Mouse (Mus musculus) ovary, postnatal 10 days (tissue): Measurements from ENCODE around the gene Stab1.
A peak's percentile ranks its signal among the peaks of the same experiment; 100 is the strongest.

Experiments
- DNase-seq: peaks from one replicate; pipeline ENCODE4 v3.0.0; 2022; ENCODE audit warnings: low spot score

Stab1 gene

GRCm38 (mm10) chr14:31168425-31168824, at the start of gene Stab1:
Gene Stab1 (minus strand): TSS chr14:31168641.
- no peak for DNase-seq

- DNase-seq, result no peak
Observed at GRCm38 (mm10) chr14:31217666-31218065, 49.2 kb upstream of the Stab1 start, which contains the start of gene Sema3g. Gene Sema3g (plus strand): TSS chr14:31217860.

GRCm38 (mm10) chr14:31216846-31217245, 48.4 kb upstream of the Stab1 start, which contains the start of gene Nisch:
Gene Nisch (minus strand): TSS chr14:31216946.
- no peak for DNase-seq

- no peak for DNase-seq
Observed at GRCm38 (mm10) chr14:31215157-31216002, 46.9 kb upstream of the Stab1 start.

GRCm38 (mm10) chr14:31214684-31215083, 46.2 kb upstream of the Stab1 start:
- DNase-seq, result no peak

DNA sequence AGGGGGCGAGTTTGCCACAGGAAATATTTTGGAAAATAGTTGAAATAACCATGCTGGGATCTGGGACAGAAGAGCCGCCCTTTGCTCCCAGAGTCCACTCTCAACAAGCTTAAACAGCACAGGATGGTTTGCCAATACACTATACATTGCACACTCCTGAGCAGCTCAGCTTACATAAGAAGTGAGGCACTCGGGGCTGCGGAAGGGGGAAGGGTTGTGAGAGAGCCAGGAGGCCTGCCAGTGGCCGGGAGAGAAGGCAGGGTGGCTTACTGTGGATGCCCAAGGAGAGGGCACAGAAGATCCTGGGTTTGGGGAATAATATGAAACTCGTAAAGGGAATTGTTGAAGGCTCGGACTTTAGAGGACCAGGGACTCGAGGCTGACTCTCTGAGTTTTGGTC, 45.4 kb upstream of the Stab1 start:
- no peak for DNase-seq

GRCm38 (mm10) chr14:31212499-31212898, 44.1 kb upstream of the Stab1 start:
- no peak for DNase-seq

GRCm38 (mm10) chr14:31211854-31212253, 43.4 kb upstream of the Stab1 start:
- DNase-seq, result no peak

GRCm38 (mm10) chr14:31209133-31209557, 40.7 kb upstream of the Stab1 start:
- DNase-seq, result no peak

DNA sequence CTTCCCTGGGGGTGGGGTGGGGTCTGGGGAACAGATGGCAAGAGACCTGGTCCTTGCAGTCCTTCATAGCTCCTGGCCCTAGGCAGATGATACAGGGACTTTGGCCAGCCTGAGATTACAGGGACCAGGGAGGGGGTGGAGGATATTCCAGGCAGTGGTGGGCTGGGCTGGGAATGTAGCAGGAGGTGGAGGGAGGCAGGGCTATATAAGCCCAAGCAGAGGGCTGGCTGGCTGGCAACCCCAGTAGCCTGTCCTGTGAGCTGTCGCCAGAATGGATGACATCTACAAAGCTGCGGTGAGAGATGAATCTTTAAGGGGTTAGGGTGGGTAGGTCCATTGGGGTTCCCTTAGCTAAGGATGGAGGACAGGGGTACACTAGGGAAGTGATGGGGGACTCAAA, 39.6 kb upstream of the Stab1 start, which contains the start of gene Tnnc1:
TSS of gene Tnnc1 (plus strand) at position 229 of the 400 bp plus-strand sequence.
- DNase-seq, result no peak

DNA sequence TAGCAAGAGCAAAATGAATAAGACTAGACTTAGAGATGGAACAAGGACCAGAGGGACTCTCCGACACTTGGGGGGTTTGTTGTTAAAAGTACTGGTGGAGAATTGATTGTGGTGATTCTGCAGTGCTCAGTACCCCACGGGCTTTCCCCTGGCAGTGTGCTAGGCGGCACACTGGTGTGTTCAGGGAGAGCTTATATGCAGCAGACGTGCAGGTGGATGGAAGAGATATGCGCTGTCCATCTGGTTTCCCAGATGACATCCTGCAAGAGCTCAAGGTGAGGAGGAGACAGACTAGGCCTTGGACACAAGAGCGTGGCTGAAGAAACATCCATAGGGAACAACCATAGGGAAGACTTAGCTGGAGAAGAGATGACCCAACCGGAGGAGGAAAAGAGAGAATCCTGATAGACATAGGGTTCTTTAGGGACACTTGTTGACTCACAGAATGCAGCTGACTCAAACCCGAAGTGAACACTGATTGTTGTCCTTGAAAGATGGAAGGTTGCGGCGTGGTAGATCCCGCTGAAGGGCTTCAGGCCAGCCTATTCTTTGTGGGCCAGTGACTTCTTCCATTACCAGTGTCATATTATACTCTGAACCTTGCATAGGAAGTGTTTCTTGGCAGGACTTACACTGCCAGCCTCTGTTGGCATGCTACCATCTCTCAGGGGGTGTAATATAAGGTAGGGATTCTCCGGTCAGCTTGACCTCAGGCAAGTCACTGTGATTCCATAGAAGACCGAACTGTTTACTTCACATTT, 38.8 kb upstream of the Stab1 start:
- no peak for DNase-seq

DNA sequence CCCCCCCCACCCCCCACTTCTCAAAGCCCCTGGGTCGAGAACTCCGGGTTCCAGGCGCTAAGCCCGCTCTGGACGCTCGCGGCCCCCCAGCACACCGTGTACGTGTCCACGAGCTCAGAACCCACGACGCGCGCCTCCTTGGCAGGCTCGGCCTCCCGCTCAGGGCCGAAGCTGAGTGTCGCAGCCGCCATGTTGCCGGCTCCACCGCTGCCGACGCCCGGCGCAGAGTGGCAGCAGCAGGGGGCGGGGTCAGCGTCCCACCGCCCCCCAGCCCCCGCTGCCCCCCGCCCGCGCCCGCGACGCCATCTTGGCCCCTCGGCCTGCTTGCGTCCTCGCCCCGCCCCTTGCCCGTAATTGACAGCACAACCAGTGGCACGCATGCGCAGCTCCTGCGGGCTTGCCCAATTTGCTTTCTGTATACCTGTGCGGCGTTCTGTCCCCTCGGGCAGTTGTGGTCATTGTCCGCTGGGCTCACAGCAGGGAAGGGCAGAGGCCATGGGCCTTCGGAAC, 38.1 kb upstream of the Stab1 start:
- peak; percentile 81 for DNase-seq

- peak; percentile 40 for DNase-seq
Observed at GRCm38 (mm10) chr14:31205562-31206467, 37.4 kb upstream of the Stab1 start.

DNA sequence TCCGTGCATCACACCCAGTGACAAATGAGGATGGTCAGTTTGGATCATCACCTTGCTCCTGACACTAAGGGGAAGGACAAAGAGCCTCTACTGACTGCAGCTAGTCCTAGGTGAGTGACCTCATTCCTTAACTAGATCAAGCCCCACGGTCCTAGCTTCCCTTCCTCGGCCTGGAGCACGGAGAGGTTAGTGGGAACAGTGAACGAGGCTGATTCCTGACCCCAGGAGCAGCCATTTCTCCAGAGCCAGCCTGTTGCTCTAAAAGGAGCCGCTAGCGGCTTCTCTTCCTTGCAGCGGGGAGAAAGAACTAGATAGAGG, 36.8 kb upstream of the Stab1 start:
- DNase-seq, result no peak

DNA sequence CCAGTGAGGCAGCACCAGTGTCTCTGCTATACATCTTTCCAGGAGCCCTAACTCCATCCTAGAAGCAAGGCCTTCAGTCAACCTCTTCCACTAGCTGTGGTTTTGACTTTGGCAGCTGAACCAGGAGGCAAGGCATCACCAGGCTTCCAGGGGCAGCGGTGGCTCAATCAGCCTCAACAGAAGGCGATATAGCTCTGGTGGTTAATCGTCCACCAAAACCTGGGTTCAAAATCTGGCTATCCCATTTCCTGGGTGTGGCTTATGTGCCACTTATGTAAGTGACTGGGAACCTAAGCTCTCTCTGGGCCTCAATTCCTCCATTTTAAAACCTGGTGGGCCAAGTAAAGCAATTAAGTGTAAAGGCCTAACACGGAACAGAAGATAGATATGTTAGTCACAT, 36.4 kb upstream of the Stab1 start:
- no peak for DNase-seq

GRCm38 (mm10) chr14:31200038-31200437, 31.6 kb upstream of the Stab1 start:
- DNase-seq, result no peak

- DNase-seq, result no peak
Observed at GRCm38 (mm10) chr14:31199599-31199998, 31.2 kb upstream of the Stab1 start.

- no peak for DNase-seq
Observed at GRCm38 (mm10) chr14:31197547-31198516, 29.4 kb upstream of the Stab1 start.

DNA sequence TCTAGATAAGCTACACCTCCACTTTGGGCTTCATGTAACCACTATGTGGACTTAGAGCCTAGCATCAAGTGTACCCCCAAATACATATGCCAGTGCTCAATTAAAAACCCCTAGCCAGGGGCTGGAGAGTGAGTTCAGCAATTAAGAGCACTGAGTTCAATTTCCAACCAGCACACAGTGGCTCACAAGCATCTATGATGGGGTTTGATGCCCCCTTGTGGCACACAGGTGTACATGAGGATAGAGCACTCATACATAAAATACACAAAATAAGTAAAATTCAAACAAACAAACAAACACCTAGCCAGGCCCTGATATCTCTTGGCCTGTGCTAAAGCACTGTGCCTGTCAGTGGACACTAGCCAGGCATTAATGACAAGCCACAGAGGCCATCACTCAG, 27.5 kb upstream of the Stab1 start:
- DNase-seq, result no peak

GRCm38 (mm10) chr14:31195521-31195920, 27.1 kb upstream of the Stab1 start:
- no peak for DNase-seq
